Mouse (Mus musculus): Measurements from ENCODE around the gene Fbxl13.

- TF ChIP-seq CTCF (IDR thresholded peaks at IDR 0.05 in 2 of 3, conservative IDR thresholded peaks at IDR 0.05 in 1 of 3; ENCODE audit: control insufficient read depth in 1 of 3, insufficient read depth in 1 of 3, low read depth in 2 of 3, low read length in 3 of 3, poor library complexity in 1 of 3, severe bottlenecking in 1 of 3) (no peak), MAZ (IDR thresholded peaks at IDR 0.05; ENCODE audit: low read depth, low read length) (no peak), POLR2A (IDR thresholded peaks at IDR 0.05; ENCODE audit: control insufficient read depth in 1 of 2, insufficient read depth in 1 of 2, low read depth in 1 of 2, low read length in 2 of 2, poor library complexity in 1 of 2) (no peak), BHLHE40 (IDR thresholded peaks at IDR 0.05; ENCODE audit: borderline replicate concordance, low read depth, low read length) (no peak), POLR2AphosphoS2 (IDR thresholded peaks at IDR 0.05; ENCODE audit: low read length) (no peak), EP300 (IDR thresholded peaks at IDR 0.05; ENCODE audit: low read depth in 1 of 2, low read length in 2 of 2) (no peak), SIN3A (IDR thresholded peaks at IDR 0.05; ENCODE audit: low read length) (no peak), GATA1 (IDR thresholded peaks at IDR 0.05; ENCODE audit: low read depth, low read length) (no peak), USF2 (IDR thresholded peaks at IDR 0.05; ENCODE audit: borderline replicate concordance in 1 of 2, insufficient read depth in 1 of 2, low read depth in 1 of 2, low read length in 2 of 2) (no peak), ZMIZ1 (IDR thresholded peaks at IDR 0.05; ENCODE audit: low read depth, low read length) (no peak), MAX (IDR thresholded peaks at IDR 0.05; ENCODE audit: low read length) (no peak), CHD2 (IDR thresholded peaks at IDR 0.05; ENCODE audit: low read length) (no peak)
Observed at GRCm38 (mm10) chr5:21651885-21652612, 6.6 kb upstream of the Fbxl13 start.
